Mouse (Mus musculus) monocyte, adult 5-6 weeks (primary cell): Measurements from ENCODE around the gene Adamts17. TPM values are rescaled to one million over a fixed set of nuclear protein-coding genes. Genes with fewer than 3 reads are reported as not detected.

Experiments used
- ATAC-seq: fragments of 153-309, 156-312 bp; replicated peaks from 2 replicates; pipeline ENCODE4 v1.8.0; 2017; ENCODE audit warnings: mild to moderate bottlenecking; ENCODE audit not compliant: low TSS enrichment, insufficient number of reproducible peaks, severe bottlenecking, poor library complexity, low FRiP score
- total RNA-seq: library from RNA; stranded (forward); fragments of 200-1000, 200-491, 200-594 nt; gene quantifications from 3 replicates; pipeline ENCODE4 v1.2.3, GENCODE M21; 2017

Adamts17 gene
- total RNA-seq, 1 experiment from 2014 or later = not detected

DNA sequence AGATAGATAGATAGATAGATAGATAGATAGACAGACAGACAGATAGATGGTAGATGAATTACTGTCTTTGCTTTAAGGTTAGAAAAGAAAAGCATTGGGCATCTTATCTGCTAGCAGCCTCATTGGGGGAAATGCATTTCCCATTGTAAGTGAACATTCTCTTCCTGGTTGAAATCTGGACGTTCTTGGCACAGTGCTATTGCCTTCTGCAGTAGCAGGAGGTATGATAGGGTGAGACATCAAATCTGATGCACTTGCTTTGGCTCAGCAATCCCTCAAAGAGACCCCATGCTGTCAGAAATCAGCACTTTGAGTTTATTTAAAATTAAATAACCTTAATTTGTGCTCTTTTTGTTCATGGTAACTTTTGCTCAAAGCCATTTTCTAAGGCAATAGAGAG is 164.1 kb downstream of the Adamts17 start:
- ATAC-seq = no peak

DNA sequence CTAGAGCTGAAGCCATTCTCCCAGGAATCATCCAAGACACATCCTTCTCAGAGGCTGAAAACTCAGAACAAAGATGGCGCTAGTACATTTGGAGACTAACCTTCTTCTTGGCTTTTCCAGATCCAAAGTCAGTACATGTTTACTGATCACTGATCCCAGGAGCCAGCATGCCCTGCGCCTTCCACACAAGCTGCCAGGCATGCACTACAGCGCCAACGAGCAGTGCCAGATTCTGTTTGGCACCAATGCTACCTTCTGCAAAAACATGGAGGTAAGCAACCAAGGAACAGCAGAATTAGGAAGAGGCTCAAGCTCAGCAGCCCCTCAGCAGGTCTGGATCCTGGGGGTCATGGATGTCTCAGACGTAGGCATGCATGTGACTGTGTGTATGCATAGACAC is 164.7 kb downstream of the Adamts17 start:
- no peak for ATAC-seq

DNA sequence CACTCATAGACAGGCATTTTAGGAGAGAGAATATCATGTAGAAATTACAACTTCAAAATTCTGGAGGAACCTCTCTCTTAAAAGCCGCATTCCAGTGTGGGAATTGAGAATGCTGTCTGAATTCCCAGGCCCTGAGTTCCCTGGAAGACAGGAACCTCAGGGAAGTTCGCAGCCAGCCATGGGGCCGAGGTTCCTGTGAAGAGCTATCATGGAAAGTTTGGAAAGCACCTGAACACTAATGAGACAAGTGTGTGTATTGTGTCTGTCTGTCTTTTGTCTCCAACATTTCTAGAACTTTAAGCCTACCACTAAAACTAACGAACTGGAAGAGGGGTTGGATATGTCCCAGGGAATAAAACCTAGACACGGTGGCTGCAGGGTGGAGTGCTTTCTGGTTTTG is 170.3 kb downstream of the Adamts17 start:
- ATAC-seq = no peak

DNA sequence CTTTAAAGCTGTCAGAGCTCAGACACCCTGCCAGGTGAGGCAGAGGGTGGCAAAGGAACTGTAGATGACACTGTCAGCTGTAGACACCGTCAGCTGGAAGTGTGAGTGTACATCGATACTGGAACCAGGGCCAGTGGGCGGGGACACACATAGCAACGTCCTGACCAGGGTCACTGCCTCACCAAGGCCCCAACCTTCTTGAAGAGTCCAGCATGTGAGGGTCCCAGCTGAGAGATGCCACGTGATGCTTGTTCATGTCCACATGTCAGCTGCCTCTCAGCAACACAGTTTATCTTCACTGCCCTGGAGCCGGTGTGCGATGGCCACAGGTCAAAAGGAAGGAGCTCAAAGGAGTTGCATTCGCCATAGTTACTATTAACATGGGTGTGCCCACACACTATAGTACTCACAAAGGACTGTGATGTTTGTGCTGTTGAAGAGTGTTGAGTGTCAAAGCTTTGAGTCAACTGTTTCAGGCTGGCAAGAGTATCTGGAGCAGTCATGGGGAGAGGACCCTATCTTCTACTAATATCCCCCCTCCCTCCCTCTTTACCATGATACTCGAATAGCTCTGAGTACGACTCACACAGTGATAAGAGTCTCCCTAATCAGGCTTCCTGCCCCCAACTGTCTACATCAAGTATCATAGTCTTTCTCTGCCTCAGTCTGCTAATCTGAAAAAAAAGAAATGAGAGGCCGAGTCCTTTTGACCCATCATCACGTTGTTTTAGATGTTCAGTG is 172.6 kb downstream of the Adamts17 start:
- ATAC-seq = no peak

DNA sequence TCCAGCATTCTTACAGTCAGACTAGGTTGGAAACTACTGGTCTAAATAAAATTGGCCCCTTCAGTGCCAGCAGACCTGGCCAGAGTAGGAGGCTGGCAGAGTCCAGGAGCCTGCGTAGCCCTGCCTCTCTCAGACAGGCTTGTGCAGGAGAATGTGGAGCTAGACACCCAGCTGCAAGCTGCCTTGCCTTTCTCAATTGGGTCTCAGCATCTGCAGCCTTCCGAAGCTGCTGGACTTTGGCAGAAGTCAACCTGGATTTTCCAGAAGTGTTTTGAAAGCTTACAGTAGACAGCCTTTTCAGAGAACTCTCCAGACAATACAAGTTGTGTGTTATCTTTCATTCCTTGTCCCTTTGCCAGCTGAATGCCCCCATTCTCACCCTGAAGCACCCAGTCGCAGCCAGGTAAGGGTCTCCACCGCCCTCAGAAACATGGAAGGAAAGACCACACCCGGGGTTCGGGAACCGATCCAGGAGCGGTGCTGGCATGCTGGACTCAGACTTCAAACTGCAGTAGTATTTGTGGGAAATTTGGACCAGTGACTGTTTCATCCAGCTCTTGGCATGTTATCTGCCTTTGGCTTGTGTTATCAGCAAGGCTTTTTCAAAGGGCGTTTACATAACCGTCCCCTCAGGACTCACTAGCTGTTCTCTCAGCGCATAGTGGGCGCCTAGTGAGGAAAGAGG is 173.8 kb downstream of the Adamts17 start:
- ATAC-seq = no peak

DNA sequence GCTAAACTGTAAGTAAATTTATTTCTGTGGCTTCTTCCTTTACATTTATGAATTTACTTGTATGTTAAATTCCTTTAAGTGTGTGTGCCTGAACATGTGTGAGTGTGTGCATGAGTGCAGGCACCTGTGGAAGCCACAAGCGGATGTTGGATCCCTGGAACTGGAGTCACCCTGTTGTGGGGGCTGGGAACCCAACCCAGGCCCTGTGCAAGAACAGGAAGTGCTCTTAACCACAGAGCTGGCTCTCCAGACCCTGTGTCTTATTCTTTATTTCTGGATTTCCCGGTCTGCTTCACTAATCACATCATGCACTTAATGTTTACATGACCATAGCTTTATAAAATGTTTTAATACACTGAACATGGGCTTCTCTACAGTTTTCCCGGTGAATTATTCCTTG is 180.4 kb downstream of the Adamts17 start:
- no peak for ATAC-seq

DNA sequence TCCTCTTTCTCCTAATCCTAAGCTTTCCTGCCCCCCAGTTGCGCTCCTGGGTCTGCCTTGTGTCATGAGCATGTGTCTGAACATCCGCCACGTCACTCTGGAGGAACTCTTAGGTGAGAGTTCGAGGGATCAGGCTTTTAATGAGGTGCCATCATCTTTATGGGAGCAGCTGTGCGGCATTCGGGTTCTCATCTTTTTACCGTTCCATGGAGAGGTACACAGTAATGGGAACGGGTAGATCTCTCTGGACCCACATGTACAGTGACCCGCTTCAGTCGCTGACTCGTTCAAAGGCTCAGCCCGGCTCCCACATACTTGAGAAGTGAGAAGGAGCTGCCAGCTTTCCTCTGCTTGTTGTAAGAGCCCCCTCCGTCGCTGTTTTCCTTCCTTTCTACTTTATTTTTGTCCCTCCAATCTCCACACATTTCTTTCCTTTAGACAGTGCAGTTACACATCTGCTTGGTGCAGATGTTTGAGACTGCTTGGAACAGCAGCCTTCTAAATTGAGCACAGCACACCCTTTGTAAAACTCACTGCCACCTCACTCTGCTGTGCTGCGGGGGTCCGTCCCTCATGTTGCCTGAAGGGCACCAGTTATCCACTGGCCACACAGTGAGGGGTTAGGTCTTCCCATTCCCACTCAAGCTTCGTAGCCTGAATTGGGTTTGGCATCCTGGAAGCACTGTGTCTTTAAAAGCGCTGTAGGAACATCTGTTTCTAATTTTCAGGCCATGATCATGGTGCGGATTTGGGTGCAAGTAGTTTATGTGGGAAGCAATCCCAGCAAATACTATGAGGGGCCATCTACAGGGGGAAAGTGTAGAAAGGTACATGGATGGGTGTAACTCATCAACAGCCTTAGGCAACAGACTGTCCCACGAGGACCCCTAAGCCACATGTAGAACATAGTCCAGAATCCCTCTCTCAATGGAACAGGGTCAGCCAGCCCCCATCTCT is 186.9 kb downstream of the Adamts17 start:
- ATAC-seq = no peak

DNA sequence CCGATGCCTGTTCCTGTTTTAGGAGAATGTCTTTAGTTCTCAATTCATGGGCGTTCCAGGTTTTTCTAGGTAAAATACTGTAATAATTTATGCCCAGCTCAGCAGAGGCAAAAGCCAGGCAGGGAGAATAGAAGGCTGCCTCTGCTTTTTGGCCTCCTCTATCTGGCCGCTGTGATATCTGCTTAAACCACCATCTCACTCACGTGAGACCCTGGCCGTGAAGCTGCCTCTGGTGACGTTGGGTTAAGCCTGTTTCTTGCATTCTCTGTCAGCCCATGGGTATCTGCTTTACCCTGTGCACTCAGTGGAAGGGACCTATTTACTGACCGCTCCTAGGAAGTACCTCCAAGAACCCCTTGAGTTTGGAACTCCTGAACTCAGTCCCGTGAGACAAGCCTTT is 187.7 kb downstream of the Adamts17 start:
- ATAC-seq = no peak

DNA sequence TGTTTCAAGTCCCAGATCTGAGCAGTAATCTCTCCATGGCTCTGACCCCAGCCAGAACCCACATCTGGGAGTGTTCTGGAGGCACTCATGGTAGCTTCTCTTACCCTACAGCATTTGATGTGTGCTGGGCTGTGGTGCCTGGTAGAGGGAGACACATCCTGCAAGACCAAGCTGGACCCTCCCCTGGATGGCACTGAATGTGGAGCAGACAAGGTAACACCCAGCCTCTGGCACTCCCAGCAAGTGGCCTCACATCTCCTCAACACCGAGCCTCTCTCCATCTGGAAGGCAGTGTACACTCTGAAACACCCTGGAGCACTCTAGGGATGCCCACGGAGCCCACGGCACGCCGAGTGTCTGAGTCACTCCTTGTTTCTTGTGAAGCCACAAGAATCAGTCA is 188.2 kb downstream of the Adamts17 start:
- ATAC-seq = no peak

DNA sequence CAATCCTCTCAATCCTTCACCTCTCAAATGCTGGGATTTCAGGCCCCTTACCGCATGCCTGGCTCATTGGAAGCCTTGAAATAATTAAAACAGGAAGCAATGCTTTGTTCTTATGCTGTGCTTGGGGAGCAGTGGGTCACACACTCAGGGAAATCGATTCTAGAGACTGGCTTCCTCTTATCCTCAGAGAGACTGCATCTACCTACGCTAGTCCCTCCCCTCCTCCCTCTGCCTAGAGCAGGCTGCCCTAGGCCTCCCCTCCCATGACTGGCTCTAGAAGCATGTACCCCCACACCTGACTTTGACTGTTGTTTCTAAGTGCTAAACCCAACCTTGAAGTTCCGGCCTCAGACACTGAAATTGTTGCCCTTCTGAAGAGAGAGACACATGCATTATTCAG is 189.4 kb downstream of the Adamts17 start:
- no peak for ATAC-seq

DNA sequence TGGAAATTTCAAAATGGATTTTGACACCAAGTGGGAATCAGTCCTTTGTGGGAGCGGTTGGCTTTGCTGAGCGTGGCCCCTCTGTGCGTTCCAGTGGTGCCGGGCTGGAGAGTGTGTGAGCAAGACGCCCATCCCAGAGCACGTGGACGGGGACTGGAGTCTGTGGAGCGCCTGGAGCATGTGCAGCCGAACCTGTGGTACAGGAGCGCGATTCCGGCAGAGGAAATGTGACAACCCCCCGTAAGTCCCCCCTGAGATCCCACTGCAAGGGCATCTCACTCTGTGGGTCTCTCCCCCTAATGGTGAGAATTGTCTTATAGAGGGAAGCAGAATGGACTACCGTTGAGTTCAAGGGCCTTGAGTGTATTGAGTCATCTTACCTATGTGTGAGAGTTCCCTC is 189.9 kb downstream of the Adamts17 start:
- ATAC-seq = no peak

DNA sequence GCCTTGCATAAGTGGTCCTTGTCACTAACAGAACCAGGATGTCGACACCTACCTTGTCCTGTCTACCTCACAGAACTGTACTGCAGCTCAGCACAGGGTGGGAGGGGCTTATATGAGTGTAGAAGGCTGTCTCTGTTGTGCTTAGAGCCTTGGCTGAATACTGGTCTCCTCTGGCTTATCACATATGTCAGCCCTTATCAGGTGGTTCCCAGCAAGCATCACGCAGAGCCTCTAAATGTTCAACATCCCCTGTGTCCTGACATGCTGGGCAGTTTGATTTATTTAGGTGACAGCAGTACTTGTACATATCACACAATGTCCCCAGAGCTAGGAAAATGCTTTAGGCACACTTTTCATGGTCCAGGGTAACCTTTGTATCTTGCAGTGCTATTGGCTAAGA is 191.7 kb downstream of the Adamts17 start:
- no peak for ATAC-seq

DNA sequence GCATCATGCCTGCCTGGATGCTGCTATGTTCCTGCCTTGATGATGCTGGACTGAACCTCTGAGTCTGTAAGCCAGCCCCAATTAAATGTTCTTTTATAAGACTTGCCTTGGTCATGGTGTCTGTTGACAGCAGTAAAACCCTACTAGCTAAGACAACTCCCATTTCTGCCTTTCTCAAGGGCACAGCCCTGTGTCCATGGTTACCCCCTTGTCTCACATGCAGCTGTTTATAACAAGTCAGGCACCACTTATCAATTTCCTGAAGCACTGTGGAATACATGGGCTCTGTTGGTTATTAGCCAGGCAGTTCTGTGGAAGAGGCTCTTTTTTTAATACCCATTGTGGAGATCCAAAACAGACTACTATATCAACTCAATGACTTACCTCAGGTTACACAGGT is 193.1 kb downstream of the Adamts17 start:
- no peak for ATAC-seq

DNA sequence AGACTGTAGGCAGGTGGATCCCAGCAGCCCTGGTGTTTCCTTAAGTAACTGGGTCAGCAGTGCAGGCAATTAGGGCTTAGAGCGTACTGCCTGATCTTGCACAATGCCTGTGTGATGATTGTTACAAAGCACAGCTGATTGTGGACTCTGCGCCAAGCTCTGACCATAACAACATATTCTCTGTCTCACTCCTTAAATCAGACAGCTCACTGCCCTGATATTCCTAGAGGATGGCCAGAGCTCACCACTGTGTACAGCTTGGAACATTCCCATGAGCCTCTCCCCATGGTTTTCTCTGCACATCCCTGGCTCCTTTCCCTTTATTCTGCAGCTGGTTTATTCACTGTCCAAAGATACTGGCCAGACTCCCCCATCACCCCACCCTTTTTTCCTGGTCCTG is 194.8 kb downstream of the Adamts17 start:
- no peak for ATAC-seq

DNA sequence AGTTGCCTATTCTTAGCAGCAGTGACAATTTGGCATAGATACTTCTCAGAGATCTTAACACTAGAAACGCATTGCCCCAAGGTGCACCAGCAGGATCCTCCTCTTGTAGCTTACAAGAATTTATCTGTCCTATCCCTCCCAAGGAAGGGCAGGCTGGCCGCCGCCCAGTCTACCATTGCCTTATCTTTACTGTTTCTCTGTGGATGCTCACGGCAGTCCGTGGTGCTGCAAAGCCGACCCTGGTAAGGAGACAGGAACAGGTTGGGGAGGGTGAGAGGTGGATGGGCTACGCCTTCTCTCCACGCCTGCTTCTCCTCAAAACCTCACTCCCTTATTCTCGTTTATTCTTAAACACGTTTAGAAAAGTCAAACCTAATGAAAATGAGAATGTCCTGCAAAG is 195.7 kb downstream of the Adamts17 start:
- no peak for ATAC-seq

DNA sequence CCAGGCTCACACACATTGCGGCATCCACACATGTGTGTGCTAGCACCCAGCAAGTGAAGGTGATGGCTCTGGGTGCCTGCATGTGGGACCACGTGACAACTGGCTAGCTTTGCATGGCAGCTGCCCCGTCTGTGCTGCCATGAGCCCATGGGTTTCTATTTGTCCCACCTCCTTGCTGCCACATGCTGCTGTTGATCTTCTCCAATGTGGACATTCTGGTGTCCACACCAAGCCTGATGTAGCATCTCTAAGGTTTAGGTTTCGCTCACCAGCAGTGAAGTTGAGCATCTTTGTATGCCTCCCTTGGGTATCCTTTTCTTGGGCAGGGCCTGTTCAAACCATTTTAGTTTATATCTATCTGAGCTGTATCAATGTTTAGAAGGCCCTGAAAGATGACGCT is 196.1 kb downstream of the Adamts17 start:
- no peak for ATAC-seq

DNA sequence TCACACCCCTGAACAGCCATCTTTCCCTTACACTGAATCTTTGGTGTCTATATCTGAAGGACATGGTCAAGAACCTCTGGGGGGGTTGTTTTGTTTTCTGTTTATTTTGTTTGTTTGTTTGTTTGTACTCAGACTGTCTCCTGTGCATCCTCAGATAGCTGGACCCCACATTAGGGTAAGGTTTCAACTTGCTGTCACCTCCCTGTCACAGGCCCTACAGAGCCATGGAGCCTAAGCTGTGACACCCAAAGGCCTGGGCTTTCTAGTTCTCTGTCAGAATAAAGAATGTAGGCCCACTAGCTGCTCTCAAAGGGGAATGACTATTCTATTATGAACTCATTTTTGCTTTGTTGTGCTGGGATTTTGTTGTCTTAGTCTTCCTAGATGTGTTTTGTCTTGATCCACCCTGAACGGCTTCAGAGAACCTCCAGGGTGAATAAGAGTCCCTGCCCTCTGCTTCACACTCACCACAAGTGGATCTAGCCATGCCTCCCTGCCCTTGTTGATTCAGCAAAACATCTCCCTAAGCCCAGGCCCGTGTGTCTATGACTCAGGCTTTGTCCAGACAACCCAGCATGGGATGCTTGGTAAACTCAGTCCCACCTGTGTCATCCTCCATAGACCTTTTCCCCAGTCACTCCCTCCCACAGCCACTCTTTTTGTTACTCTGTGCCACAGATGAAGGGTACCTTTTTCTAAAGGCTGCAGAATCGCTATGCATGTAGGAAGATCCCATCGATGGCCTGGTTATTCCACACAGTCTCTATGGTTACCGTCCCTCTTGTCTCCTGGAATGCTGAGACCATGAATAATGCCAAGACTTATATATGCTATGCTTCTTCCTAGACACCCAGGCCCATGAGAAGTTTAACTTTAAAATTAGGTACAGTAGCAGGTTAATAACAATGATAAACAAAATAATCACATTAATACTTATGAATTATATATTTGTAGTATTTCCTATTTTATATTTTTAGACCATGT is 197.3 kb downstream of the Adamts17 start:
- ATAC-seq = no peak

DNA sequence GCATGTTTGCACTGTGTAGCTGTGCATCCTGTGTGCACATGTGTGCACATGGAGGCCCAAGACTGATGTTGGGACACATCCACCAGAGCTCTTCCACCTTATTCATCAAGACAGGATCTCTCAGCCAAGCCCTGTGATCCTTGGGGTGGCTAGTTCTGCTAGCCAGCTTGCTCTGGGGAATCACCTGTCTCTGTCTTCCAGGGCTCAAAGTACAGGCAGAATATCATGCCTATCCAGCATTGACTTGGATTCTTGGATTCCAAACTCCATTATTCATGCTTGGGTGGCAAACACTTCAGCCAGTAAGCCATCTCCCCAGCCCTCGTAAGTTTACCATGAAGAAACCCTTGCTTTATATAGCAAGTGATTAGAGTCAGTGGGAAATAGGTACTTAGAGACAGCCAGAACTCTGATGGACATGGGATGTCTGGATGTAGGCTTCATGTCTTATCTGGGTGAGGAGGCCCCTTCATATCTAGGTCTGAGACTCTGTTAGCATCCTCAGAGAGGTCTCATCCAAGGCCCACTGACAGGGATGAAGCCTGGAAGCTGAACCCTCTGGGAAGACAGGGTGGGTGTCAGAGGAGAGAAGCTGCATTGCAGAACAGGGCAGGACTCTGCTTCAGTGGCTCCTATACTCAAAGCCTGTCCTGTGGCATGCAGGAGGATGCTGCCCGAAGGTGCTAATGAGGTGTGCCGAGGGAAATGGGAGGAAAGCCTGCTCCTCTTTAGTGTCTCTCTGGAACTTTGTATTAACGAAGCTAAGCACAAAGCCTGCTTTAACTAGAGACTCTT is 198.4 kb downstream of the Adamts17 start:
- ATAC-seq = no peak
